Mouse (Mus musculus) liver, embryonic 14.5 days (tissue): ENCODE measurements at regions not wholly inside any gene's neighbourhood (a gene's known extent, or its start where the extent isn't known, plus 50 kb on each side); places are given as distances from the start of the nearest gene placed in this dataset.

ENCODE experiments used
- CTCF ChIP-seq: IDR thresholded peaks from 2 replicates; pipeline ENCODE4 v1.5.1; 2016; ENCODE audit warnings: antibody characterized with exemption, low read depth, control low read depth
- EP300 ChIP-seq: IDR thresholded peaks from 2 replicates; pipeline ENCODE4 v1.6.1; 2016; ENCODE audit warnings: antibody characterized with exemption, low read depth

DNA sequence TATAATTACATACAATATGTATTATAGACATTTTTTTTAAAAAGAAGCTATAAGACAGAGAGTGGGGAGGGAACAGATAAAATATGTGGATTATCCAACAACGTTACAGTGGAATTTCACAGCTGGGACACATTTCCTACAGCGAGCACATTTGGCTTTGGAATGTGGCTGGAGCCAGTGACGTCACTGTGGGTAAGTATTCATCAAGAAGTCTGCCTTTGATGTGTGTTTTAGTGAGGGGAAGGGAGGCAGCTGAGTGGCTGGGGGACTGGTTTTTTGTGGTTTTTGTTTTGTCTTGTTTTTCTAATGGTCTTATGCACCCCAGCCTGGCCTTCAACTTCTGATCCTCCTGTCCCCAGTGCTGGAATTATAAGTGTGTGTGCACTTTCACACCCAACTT is 1161.2 kb upstream of the Gulo start:
- TF ChIP-seq CTCF (no peak), EP300 (no peak)
